Mouse (Mus musculus) B cell, adult 2 months (primary cell): ENCODE measurements around the gene Eed.
"Not testable (repeated sequence)": the region's sequence is repeated elsewhere in the genome, so short reads cannot be mapped to it uniquely, and the experiment has no call there.

ENCODE experiments used
- DNase-seq, 2 experiments: peaks; one replicate each; pipeline ENCODE4 v3.0.0; 2022

The Eed gene

DNA sequence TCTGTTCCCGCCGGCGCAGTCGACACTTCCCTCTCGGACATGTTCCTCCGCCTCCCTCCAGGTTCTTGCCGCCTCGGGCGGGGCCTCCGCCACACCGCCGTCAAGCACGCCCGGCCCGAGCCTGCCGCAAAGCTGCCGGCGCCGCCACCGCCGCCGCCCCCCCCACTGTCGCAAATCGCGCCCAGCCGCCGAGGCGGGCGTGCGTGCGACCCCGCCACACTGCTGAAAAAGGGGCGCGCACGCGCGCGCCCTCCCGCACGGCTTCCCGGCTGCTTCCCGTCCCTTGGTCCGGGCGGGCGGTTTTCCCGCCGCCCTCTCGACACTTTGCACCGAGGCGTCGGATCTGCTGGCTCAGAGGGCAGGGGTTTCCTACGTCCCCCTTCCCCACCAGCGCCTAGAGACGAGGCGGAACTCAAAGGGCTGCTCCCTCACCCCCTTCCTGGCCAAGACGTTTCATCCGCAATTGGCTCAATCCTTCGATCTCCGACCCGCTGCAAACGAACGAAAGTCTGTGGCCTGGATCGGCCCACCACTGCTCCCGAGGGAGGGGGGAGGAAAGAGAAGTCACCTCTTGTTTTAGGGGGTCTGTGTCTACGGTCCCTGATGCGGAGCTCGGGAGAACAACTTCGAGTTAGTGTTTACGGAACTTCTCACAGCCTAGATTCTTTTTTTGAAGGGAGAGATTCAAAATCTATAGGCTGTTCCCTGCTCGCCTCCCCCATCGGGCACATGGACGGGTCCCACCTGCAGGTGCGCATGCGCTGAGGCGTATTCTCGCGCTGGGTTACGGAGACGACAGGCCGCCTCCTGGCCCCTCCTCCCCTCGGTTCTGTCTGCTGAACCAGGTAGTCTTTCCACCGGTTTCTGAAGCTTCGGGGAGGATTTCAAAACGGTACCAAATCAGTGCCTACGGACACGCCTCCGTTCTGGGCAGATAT lies at the start of gene Eed:
Gene Eed (minus strand): TSS at position 499 of the 938 bp plus-strand sequence.
- peak; percentile 94 to 95 for DNase-seq

DNA sequence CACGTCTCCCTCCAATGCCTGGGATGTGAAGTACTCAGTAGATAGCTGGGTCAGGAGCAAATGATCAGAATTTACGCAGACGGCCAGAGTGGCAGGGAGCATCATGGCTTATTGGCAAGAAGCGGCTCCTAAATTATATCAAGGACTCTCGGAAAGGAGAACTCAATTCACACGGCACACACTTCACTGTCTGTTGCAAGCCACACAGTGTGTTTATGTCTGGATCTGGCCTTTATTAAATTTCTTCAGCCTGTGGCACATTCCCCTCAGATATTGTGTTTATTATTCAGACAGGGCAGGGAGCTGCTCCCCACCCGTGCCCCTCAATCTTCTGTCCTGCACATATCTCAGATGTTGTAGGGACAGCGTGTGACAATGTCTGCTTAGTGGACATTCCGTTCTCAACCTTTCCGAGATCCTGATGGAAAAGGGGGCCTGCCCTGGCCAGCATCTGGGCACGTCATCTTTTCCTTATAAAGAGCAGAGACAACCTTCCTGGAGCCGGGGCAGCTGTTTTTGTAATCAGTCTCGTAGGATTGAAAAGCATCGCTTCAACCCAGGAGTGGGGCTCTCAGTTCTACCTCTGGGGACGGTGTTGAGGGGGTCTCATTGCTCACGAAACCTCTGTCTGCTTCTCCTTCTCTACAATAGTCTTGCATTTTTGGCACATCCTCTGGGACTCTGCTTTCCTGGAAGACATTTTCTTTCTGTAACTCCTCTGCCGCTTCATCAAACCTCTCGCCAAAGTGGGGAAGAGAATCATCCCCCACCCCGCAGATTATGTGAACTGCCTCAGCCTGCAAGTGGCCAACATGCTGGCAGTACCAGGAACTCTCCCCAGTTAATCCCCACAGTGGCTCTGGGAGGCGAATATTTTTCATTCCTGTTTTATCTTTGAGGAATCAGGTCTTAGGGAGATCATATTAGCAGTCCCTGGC lies 49.0 kb upstream of the Eed start:
- DNase-seq: no peak

DNA sequence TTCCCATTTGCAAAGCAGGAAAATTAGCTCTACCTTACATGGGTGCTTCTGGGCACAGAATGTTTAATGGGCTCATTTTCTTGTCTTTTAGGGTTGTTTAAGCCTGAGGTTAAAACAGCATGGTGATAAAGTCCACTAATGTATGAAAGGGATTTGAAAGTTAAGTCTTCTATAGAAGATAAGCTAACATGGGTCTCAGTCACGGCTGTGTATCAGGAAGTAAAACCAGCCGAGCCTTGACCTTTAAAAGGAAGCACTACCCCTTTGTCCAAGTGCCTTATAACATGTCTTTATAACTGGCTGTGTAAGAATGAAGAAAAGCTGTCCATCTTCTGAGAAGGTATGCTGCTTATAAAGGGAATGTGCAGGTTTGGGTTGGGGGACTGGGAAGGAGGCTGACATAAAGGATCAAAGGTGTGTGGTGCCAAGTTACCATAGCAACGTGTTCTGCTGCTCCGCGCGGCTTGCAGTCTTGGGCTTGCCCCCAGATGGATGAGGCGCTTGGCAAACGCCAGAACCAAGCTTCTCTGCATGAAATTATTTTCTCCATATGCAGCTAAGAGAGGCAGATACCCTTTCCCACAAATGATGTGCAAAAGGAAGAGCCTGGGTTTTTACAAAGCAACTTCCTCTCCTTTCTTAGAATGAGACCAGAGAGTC lies 48.2 kb upstream of the Eed start:
- DNase-seq: peak in 1 of 2 experiments; percentile 10

DNA sequence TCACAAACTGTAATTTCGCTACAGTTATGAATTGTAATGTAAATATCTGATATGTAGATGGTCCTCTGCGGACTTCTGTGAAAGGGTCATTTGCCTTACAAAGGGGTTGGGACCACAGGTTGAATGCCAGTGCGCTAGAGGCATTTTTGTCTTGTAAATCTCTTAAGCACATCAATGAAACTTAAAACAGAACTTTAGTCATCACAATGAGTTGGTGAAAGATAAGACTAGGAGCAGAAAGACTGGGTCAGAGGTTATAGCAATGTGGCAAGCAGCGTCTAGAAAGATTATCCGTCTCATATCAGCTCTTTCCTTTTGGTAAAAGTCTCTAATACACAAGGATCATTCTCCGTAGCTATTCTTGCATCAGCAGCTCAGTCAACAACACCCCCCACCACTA lies 44.2 kb upstream of the Eed start:
- DNase-seq: no peak

DNA sequence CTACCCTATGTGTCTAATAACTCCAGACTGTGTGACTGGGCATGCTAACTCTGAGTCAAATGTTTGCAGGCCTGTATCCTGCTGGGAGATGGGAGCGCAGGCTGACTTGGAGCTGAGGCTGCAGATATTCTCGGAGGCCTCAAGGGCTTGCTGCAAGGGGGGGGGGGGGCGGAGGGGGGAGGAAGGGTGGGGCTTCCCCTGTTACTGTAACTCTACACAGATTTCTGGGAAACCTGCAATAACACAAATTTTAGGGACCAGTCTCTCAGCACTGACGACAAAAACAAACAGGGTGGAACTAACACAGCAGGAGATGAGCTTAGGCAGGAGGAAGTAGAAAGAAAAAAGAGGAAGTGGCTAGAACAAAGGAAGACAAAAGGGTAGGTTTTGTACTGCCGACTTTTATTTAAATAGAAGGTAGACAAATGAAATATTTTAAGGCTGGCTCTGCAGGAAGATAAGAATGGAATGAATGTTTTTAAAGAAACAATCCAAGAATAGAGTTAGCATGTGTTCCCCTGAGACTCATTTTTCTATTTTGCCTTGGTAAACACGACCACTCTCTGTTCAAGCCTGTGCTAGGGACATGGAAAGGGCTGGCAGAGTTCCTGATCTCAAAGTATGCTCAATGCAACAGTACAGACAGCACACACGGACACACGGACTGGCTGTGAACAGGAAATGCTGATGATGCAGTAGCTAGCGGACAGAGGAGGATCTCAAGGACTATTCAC lies 42.4 kb upstream of the Eed start:
- peak; percentile 54 to 57 for DNase-seq

DNA sequence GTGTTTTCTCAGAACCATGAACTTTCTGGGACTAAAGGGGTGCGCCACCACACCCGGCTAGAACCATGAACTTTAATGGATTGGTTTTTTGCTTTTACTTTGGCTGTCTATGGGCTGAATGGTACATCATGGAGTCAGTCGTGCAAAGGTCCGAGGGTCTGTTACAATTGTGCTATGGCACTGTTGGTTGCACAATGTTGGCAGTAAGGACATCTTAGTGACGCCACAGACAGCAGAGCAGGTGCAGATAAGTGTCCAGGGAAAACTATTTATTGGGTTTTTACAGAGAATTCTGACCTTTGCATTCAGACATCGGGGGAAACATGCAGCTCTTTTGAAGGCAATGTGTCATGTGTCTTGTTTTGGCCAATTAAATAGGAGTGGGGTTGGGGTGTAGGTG lies 39.5 kb upstream of the Eed start:
- DNase-seq: no peak

DNA sequence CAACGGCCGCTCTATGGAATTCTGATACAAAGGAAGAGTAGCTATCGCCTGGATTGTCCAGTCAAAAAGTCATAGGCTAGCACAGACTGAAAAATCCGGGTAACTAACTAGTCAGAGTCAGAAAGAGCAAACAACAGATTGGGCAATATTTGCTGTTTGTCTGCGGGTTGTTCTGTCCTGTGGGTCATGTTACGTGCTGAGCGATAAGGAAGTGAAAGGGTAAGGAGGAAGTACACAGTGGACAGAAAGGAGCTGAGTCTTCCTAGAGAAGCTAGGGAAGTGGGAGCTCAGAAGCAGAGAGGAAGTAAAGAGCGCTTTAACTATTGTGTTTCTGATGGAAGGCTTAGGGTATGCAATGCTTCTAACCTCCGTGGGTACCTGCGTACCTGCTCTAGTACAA lies 38.8 kb upstream of the Eed start:
- DNase-seq: peak; percentile 24 to 40

DNA sequence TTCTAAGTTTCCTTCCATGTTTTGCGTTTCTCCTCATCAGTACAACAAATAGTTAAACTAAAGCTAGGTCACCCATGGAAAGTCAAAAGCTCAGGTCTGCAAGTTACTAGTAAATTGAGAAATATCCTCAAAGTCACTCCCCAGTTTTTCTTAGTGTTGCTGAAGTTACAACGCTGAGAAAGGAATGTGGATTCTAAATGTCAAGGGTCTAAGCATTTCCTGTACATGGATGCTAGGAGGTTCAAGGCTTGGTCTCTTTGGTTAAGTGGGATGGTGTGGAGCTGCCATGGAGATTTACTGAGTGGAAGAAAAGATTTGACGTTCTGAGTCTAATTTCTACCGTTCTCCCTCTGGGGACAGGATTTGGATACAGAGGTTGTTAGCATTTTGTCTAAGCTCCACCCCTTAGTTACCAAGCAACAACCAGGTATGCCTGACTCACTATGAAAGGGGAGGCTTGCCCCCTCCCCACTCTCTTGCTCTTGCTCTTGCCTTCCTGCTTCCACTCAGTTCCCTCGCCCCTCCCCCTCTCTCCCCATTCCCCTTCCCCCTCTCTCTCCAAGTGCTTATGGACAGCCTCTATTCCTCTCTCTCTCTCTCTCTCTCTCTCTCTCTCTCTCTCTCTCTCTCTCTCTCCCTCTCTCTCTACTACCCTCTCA lies 36.3 kb upstream of the Eed start:
- no peak for DNase-seq

DNA sequence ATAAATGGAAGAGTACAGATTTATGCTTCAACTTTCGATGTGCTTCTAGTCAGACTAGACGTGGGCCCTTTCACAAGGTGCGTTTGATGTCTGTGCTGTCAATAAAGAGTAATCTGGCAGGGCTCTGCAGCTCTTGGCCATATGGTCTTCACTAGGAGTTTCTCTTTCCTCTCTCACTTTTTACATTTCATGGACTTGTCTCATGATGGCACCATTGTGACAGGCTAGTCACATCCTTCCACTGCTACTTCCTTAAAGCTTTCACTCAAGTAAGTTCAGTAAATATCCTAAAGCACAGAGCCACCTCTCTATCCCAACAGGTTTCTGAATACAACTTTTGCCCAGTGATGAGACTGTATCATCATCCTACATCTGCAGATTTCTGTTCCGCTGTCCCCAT lies 35.7 kb upstream of the Eed start:
- DNase-seq: peak in 1 of 2 experiments; percentile 20

DNA sequence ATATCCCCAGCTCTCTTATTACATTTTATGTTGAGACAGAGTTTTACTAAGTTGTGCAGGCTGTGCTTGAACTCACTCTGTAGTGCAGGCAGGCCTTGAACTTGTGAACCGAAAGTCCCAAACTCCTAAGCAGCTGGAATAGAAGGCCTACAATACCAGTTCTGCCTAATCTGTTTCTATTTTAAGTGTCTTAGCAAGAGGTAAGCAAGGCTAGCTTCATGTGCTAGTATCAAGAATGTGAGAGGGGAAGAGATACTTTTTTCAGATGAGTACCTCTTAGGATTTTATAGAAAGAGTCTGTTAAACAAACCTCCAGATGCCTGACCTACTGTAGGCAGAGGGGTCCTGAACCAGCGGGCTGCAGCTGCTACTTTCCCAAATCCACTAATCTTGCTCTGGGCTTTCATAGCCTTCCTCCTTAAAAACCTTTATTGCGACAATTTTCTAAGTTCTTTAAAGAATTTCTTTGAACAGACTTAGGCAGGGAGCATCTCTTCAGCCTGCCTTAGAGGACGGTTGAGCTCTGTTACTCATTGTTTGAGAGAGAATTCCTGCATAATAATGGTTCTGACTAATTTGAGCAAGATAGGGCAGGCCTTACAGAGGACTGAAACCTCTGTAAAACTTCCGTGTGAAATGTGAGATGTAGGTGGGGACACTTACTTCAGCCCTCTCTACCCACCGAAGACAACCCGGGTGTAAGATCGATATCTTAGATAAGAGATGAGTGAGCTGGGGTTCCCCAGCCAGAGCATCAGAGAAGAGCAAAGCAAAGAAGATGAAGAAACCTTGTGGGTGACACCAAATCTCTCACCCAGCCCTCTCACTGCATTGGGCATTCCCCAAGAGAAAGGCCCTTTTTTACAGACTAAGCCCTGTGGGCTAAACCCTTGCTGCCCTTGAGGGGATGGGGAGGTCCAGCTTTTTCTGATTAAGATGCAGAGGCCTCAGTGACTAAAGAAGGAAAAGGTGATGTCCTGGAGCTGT lies 26.2 kb upstream of the Eed start:
- no peak for DNase-seq

DNA sequence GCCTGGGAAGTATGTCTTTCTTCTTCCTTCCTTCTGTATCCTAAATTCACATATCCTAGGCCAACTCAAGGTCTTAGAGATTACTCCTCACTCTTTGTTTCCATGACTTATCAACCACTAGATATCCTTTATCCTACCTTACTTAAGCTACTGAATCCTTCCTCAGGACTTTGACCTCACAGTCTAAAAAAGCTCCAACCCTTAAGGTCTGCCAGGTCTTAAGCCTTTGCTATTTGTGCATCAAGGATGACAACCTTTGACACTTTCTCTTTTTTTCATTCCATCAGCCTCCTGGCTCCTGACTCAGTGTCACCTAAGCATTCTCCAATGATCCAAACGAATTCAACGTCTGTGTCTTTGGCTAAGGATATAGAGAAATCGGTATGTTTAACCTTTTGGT lies 24.0 kb upstream of the Eed start:
- no peak for DNase-seq

DNA sequence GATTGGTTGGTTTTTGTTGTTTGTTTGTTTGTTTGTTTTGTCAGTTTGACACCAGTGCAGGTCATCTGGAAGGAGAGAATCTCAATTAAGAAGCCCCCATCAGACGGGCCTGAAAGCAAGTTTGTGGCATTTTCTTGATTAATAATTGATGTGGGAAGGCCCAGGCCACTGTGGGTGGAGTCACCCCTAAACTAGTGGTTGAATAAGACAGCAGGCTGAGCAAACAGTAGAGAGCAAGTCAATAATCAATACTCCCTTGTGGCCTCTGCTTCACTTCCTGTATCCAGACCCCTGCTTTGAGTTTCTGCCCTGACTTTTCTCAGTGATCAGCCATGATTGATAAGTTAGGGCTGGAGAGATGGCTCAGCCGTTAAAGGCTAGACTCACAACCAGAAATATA lies 21.6 kb upstream of the Eed start:
- no peak for DNase-seq

DNA sequence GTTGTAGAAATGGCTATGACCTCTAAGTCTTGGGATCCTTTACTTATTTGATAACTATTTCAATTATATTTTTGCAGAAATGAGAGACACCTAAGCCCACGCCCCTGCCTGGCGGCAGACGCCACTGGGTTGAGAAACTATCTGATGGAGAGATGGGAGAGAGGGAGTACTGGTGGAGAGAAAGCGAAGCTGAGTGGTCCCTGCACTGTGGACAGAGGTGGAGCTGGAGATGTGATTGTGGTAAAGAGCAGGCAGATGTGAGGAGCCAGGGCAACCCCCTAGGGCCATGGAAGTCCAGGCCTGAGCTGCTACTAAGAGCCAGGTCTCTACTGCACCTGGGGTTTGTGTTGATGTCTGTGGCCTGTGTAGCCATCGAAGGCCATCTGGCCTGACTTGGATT lies 18.7 kb upstream of the Eed start:
- no peak for DNase-seq

DNA sequence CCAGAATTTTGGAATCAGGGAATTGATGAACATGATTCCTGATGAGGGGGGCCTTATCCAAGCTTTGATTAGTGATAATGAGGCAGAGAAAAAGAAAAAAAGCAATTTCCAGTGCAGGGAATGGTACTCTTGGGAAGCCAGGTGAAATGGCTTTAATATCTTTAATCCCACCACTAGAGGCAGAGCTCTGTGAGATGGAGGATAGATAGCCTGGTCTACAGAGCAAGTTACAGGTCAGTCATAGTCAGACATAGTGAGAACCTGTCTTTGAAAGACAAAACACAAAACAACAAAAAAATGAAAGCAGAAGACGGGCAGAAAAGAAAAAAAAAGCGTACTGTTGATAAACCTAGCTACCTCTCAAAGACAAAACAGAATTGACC lies 17.8 kb upstream of the Eed start:
- no peak for DNase-seq

DNA sequence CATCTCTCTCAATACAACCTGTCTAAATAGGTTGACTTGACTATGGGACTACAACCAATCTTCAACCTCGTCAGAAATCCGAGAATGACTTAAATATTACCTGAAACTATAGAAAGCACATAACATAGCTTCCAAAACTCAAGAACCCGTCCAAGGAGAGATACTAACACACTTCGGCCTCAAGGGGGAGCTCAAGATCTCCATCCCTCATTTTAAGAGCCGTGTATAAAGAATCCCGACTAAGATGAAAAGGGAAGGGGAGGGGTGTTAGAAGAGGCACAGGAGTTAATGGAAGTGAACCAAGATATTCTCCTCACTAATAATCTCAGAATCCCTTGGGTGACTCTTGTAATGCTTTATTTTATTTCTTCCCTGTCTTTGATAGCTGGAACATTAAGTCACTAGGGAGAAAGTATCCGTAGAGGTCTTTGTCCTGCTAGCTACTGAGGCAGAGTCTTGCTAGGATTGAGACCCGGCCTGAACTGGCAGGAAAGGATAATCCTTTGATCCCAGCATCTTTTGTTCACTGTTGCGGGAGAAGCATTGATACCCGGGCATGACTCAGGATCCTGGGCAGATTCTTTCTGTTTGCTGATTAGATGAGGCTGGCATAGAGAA lies 17.3 kb upstream of the Eed start:
- peak; percentile 61 to 64 for DNase-seq

DNA sequence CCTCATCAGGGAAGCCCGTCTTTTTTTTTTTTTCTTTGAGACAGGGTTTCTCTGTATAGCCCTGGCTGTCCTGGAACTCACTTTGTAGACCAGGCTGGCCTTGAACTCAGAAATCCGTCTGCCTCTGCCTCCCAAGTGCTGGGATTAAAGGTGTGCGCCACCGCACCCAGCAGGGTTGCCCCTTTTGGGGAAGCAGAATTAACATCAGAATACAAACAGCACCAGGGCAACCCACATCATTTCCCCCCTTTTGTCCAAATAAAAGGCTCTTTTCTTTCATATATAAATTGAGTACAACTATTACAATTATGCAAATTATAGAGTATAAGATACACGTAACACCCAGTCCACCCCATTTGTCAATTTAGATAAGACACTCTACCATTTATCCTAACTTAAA lies 16.7 kb upstream of the Eed start:
- DNase-seq: not testable (repeated sequence)

DNA sequence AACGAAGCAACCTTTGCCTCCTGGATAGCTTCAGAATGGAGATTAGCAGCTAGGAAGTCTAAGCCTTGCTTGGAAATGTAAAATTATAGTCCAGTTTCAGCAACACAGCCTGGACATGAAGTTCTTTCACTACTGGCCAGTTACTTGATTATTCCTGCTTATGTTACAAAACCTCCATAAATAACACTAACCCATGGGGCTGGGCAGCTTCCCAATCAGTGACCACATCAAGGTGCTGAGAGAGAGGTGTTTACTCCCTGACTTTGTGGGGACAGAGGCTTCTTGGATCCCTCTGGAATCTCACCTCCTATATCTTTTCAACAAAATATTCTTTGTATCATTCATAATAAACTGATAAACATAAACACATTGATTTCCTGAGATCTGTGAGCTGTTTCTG lies 12.3 kb upstream of the Eed start:
- DNase-seq: no peak

DNA sequence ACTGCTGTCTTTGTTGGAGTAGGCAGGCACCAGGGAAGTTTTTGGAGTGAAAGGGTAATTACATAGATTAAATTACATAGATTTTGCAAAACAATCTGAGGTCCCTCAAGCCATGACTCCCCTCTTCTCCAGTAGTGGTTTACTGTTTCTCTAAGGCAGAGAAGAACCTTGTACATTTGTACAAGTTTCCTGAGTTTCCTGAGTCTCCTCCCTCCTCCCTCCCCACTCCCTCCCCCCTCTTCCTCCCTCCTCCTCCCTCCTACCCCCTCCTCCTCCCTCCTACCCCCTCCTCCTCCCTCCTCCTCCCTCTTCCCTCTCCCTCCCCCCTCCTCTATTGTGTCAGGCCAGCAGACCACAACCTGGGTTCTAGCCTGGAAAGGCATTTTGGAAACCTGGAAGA lies 3.6 kb upstream of the Eed start:
- no peak for DNase-seq

DNA sequence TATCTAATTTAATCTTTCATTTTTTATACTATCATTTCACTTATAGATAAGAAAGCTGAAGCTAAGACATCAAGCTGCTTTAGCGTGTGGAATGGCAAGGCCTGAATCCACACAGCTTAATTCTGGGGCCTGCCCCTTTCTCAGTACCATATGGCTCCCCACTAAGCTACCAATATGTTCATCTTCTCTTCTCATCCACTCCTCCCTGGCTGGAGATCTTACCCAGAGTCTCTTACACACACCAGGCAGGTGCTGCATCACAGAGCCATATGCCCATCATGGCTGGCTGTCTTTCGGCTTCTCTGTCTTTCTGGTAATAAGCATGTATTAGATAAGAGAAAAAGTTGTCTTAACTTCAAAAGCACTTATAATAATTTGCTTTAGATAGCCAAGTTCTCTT lies 2.7 kb upstream of the Eed start:
- DNase-seq: no peak

DNA sequence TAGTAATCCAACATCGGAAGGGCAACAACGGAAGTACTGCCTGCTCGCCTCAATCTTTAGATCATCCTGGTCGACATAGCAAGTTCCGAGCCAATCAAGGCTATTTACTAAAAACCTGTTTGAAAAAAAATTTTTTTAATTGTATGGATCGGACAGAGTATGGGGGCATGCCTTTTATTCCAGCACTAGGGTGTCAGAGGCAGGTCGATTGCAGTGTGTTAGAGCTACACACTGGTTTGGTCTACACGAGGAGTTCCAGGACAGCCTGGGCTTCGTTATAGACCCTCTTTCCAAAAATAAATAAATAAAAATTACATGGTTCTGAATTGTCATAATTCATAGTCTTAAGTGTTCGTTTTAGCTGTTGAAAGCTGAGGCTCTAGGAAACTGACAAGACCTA lies 774 bp upstream of the Eed start:
- no peak for DNase-seq
